Mouse (Mus musculus) testis, postnatal 10 days (tissue): ENCODE measurements around the gene Nfix.

Experiments used
- DNase-seq: peaks from one replicate; pipeline ENCODE4 v3.0.0; 2021; ENCODE audit warnings: low spot score

Gene Nfix

DNA sequence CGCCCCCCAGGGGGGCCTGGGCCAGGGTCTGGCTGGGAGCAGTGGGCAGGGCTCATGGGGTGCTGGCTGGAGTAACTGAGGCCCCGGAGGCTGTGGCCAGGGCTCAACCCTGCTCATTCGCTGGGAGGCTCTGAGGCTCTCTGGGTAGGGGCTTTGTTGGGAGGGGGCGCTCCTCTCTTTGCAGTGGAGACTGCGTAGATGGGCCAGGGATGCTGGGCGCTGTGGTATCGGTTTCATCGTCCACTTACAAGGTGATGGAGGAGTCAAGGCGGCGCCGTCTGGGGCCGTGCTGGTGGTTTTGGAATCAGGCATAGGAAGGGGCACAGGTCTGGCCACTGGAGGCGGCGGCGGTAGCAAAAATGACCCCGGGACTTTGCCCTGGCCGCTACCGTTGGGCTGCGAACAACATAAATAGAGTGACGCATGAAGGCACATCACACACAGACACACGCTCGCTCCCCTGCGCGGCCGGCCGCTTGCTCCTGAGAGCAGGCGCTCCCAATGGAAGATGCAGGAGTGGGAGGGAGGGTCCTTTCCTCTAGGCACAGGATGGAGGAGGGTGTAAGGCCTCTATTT lies 84.2 kb downstream of the Nfix start:
- no peak for DNase-seq

- no peak for DNase-seq
These were observed 86.0 kb downstream of the Nfix start for GRCm38 (mm10) chr8:84714161-84714560.

- no peak for DNase-seq
These were observed 86.8 kb downstream of the Nfix start for GRCm38 (mm10) chr8:84713381-84713780.

DNA sequence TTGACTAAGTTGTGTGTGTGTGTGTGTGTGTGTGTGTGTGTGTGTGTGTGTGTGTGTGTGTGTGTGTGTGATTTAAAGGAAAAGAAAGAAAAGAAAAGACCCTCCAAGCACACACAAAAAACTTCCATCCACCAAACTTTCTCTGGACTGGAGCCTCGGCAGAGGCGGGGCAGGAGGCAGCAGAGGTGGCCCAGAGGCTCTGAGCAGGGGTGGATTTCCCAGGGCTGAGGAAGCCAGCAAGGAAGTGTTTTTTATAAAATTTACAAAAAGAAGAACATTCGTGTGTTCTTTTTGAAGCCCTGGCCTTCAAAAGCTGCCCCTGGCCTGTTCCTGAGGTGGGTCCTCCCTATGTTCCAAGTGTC lies 87.4 kb downstream of the Nfix start:
- DNase-seq: no peak

- DNase-seq: no peak
These were observed 88.0 kb downstream of the Nfix start for GRCm38 (mm10) chr8:84711933-84712758.

GRCm38 (mm10) chr8:84711312-84711711 lies 88.8 kb downstream of the Nfix start:
- DNase-seq: no peak

GRCm38 (mm10) chr8:84709931-84710330 lies 90.2 kb downstream of the Nfix start:
- no peak for DNase-seq

- peak; percentile 91 for DNase-seq
These were observed 91.2 kb downstream of the Nfix start for GRCm38 (mm10) chr8:84708774-84709475.

- peak; percentile 69 for DNase-seq
These were observed 92.0 kb downstream of the Nfix start for GRCm38 (mm10) chr8:84708071-84708541.

DNA sequence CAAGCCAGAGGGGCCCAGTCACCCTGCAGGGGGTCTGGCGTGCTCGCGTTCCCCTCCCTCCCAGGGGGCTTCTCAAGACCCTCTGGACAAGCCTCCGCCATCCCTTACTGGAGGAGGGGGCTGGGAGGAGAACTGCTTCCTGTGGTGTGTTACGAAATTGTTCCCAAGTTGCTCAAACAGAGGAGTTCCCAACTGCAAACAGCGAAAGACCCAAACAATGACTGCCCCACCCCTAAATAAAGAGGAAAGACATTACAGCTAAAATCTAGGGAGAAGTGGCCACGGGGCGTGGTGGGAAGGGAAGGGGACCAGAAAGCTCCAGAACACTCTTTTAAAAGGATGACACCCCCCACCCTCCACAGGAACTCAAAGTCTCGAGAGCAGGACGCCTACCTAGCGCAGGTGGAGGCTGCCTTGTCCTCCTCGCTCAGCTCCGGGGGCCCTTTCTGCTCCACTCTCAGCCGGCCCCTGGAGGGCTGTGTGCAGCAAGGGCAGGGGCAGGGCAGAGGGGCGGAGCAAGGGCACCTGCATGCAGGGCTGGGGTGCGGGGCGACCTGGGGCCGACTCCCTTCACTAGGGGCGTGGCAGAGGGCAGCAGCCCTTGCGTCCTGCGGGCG lies 92.8 kb downstream of the Nfix start:
- no peak for DNase-seq

DNA sequence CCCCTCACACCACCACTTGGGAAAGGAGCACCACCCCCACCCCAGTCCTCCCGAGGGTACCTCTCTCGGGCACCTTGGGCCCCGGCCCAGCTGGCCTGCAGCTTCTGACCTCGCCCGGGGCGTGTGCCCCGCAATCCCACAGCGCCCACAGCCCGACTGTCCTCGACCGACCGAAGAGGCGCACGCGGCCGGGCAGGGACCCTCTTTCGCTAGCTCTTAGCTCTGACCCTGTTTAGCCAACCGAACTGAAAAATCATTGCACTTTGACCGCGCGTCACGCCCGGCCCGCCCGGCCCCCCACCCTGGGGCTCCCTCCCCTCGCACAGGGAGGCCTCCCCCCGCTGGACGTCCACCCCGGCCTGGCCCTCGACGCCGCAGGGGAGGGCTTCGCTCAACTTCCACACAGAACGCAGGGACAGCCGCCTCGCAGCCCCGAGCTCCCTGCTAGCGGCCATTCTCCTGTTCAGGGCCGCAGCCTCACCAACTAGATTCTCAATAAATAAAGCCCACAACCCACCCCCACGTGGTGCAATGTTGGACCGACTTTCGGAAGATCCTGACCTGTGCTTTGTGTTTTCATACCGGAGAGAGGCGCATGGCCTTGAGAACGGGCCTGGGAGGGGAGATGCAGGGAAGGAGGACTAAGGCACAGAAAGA lies 93.4 kb downstream of the Nfix start:
- peak; percentile 69 for DNase-seq

- DNase-seq: no peak
These were observed 94.2 kb downstream of the Nfix start for GRCm38 (mm10) chr8:84705960-84706359.

- peak; percentile 75 for DNase-seq
These were observed 95.0 kb downstream of the Nfix start for GRCm38 (mm10) chr8:84704867-84705831.

GRCm38 (mm10) chr8:84704356-84704755 lies 95.8 kb downstream of the Nfix start:
- peak; percentile 89 for DNase-seq

DNA sequence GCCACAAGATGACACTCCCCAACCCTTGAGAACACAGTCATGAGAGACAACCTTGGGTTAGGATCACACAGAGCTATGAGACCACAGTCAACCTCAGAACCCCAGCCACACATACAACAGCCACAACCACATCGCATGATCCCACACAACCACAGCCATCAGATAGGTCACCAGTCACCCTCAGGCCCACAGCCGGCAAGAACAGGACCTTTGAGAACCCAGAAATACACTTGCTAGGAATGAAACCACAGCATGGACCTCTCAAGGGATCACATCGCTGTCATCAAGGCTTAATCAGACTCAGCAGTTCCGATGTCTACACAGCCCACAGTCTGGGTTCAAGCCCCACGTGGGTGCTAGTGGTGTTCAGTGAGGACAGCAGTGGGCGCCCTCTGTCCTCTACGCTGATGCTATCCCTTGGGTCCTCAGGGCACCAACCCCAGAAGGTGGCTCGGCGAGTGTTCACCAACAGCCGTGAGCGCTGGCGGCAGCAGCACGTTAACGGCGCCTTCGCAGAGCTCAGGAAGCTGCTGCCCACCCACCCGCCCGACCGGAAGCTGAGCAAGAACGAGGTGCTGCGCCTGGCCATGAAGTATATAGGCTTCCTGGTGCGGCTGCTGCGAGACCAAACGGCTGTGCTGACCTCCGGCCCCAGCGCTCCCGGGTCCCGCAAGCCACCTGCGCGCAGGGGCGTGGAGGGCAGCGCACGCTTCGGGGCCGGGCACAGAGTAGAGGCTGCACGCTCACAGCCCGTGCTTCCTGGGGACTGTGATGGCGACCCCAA lies 96.5 kb downstream of the Nfix start:
- no peak for DNase-seq

DNA sequence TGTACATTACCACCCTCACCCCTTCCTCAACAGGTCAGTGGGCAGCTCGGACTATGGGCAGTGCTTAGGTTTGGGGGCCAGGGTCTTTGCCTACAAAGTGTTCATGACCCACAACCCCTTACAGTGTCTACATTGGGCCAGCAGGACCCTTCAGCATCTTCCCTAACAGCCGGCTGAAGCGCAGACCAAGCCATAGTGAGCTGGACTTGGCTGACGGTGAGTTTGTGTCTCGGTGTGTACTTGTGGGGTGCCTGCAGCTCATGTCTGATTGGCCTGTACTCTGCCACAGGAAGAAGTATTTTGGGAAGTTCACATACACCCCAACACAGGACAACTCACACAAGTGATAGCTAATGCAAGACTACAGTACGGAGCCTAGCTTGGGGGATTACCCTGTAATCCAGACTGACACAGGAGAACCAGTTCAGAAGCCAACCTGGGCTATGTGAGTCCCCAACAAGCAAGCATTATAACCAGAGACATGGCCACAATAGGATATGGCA lies 97.1 kb downstream of the Nfix start:
- DNase-seq: no peak

DNA sequence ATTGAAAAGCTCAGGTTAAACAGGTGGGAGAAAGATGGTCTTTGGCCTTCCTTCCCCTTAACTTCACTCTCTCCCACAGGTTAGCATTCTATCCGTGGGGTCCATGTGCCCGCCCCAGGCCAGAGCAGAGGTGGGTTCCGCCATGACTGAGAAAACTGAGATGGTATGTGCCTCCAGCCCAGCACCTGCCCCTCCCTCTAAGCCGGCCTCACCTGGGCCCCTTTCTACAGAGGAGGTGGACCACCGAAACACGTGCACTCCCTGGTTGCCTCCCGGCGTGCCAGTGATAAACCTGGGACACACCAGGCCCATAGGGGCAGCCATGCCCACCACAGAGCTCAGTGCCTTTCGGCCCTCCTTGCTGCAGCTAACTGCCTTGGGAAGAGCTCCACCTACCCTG lies 97.6 kb downstream of the Nfix start:
- DNase-seq: no peak

DNA sequence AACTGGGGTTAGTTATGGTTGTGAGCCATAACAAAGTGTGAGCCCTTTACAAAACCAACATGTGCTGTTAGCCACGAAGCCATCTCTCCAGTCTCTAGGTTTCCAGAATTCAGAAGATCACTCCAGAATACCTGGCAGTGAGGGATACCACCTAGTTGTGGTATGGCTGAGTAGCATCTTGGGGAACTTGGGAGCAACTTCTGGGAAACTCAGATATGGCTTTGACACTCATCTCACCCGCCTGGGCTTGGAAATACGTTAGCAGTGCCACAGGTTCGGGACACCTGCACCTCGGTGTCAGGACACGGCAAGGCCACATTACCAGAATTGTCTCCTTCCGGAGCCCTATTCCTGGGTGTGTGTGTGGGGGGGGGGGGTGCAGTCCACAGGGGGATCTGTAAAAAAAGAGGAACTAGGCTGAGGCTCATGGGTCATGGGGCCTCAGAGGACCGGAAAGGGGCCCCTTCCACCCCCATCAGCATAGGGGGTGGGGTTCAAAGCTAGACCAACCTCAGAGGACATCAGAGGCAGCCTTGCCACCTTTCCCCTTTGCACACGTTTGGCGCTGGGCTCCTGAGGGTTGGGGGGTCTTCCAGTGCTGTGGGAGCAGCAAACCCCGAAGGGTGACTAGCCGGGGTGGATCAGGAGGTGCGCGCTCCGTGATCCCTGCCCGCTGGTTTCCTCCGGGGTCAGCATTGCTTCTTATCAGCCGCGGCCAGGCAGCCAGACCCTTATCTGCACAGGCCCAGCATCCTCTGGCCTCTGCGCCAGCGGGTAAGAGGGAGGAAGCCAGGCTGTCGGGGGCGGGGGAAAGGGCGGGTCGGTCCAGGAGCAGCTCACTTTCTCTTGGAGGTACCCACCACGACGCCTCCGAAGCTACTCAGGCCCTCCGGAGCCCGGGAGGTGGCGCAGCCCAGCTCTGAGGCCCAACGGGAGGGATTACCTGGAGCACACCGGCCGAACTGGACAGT lies 98.9 kb downstream of the Nfix start, which contains the start of gene Lyl1:
Gene Lyl1 (plus strand): TSS at position 517 of the 971 bp plus-strand sequence.
- DNase-seq: peak; percentile 69

GRCm38 (mm10) chr8:84700526-84700925 lies 99.6 kb downstream of the Nfix start:
- DNase-seq: no peak
